Mouse (Mus musculus): ENCODE data around the gene Myl9.

- TF ChIP-seq POLR2A (IDR thresholded peaks at IDR 0.05; ENCODE audit: insufficient read depth, low read length) (no peak), CTCF (IDR thresholded peaks at IDR 0.05; ENCODE audit: low read depth, low read length) (no peak), EP300 (IDR thresholded peaks at IDR 0.05; ENCODE audit: insufficient read depth, low read depth, low read length) (no peak)
Measured at GRCm38 (mm10) chr2:156736846-156737245, 38.4 kb upstream of the Myl9 start.
